Mouse (Mus musculus) liver, embryonic 11.5 days (tissue): ENCODE results near the gene Galnt18. TPM values are rescaled to one million over a fixed set of nuclear protein-coding genes. Genes with fewer than 3 reads are reported as not detected.

Experiments
- microRNA-seq: library from miRNA; unstranded; fragments of <30 nt; microRNA quantifications from one replicate; pipeline ENCODE4, GENCODE M21; 2017; ENCODE audit warnings: borderline number of aligned reads
- polyA plus RNA-seq: library from polyadenylated mRNA; unstranded; fragments of >200 nt; fragmentation: Nextera tagmentation; extraction: Ambion mirVana; gene quantifications from 2 replicates; pipeline ENCODE4 v1.2.1, GENCODE M21; 2014

The Galnt18 gene
- polyA plus RNA-seq, 1 experiment from 2014 or later, result 3.1 TPM

Small RNA genes lying within 50 kb of the gene (microRNA-seq; reads per million reads assigned to microRNA genes)
- not detected for gene Gm25787

Other genes starting within 250 kb of the Galnt18 start
- gene Usp47, start 243.5 kb upstream of the Galnt18 start, polyA plus RNA-seq, result 55.3 and 62.7 TPM in 2 replicates